Mouse (Mus musculus): Measurements from ENCODE around the gene Gdpgp1. TPM values are rescaled to one million over a fixed set of nuclear protein-coding genes. Genes with fewer than 3 reads are reported as not detected.

Gene Gdpgp1
- polyA plus RNA-seq, 1 experiment: 1.8 TPM

- TF ChIP-seq CTCF (IDR thresholded peaks at IDR 0.05; ENCODE audit: control insufficient read depth, insufficient read depth, low read length): no peak
- TF ChIP-seq POLR2A (IDR thresholded peaks at IDR 0.05; ENCODE audit: borderline replicate concordance, control insufficient read depth, low read depth, low read length): no peak
- Histone ChIP-seq H3K27ac (ENCODE audit: control insufficient read depth, insufficient read depth, low read depth, low read length, poor library complexity) (no peak overlapping the region), H3K4me3 (replicated peaks; ENCODE audit: control insufficient read depth, low read depth, low read length) (no peak overlapping the region), H3K4me1 (ENCODE audit: control insufficient read depth, insufficient read depth, low read length) (peaks cover 19% of the 10 kb centered on the region)
- 93% methylated on average over 2 of the region's 2 CpGs for WGBS
These were observed 44.0 kb upstream of the Gdpgp1 start for GRCm38 (mm10) chr7:80188579-80189125.

GRCm38 (mm10) chr7:80189147-80189933, 43.3 kb upstream of the Gdpgp1 start:
- 76% methylated on average over 11 of the region's 11 CpGs for WGBS
- Histone ChIP-seq H3K4me1 (ENCODE audit: control insufficient read depth, insufficient read depth, low read length) (peaks cover 23% of the 10 kb centered on the region), H3K27ac (ENCODE audit: control insufficient read depth, insufficient read depth, low read depth, low read length, poor library complexity) (no peak overlapping the region), H3K4me3 (replicated peaks; ENCODE audit: control insufficient read depth, low read depth, low read length) (no peak overlapping the region)
- no peak for TF ChIP-seq CTCF (IDR thresholded peaks at IDR 0.05; ENCODE audit: control insufficient read depth, insufficient read depth, low read length)
- no peak for TF ChIP-seq POLR2A (IDR thresholded peaks at IDR 0.05; ENCODE audit: borderline replicate concordance, control insufficient read depth, low read depth, low read length)

GRCm38 (mm10) chr7:80191455-80191854, 41.2 kb upstream of the Gdpgp1 start:
- H3K4me1 ChIP-seq (ENCODE audit: control insufficient read depth, insufficient read depth, low read length): peaks cover 23% of the 10 kb centered on the region
- H3K4me3 ChIP-seq (replicated peaks; ENCODE audit: control insufficient read depth, low read depth, low read length): peak overlapping the region; percentile 3
- WGBS: 6% methylated on average over 5 of the region's 5 CpGs
- H3K27ac ChIP-seq (ENCODE audit: control insufficient read depth, insufficient read depth, low read depth, low read length, poor library complexity): peak overlapping the region; percentile 96
- TF ChIP-seq POLR2A (IDR thresholded peaks at IDR 0.05; ENCODE audit: borderline replicate concordance, control insufficient read depth, low read depth, low read length) (peak; percentile 38; the same call in 1 of the 2 replicates), CTCF (IDR thresholded peaks at IDR 0.05; ENCODE audit: control insufficient read depth, insufficient read depth, low read length) (peak; percentile 14; the same call in 1 of the 2 replicates)

GRCm38 (mm10) chr7:80192226-80193061, 40.2 kb upstream of the Gdpgp1 start:
- peak overlapping the region; percentile 64 for H3K4me3 ChIP-seq (replicated peaks; ENCODE audit: control insufficient read depth, low read depth, low read length)
- peaks cover 24% of the 10 kb centered on the region for H3K4me1 ChIP-seq (ENCODE audit: control insufficient read depth, insufficient read depth, low read length)
- 1% methylated on average over 16 of the region's 16 CpGs for WGBS
- peak overlapping the region; percentile 96 for H3K27ac ChIP-seq (ENCODE audit: control insufficient read depth, insufficient read depth, low read depth, low read length, poor library complexity)
- peak; percentile 53; the same call in 1 of the 2 replicates for TF ChIP-seq POLR2A (IDR thresholded peaks at IDR 0.05; ENCODE audit: borderline replicate concordance, control insufficient read depth, low read depth, low read length)
- peak; percentile 26; the same call in 1 of the 2 replicates for TF ChIP-seq CTCF (IDR thresholded peaks at IDR 0.05; ENCODE audit: control insufficient read depth, insufficient read depth, low read length)

GRCm38 (mm10) chr7:80193941-80194739, 38.5 kb upstream of the Gdpgp1 start:
- 55% methylated on average over 13 of the region's 13 CpGs for WGBS
- peak overlapping the region; percentile 73 for H3K27ac ChIP-seq (ENCODE audit: control insufficient read depth, insufficient read depth, low read depth, low read length, poor library complexity)
- no peak overlapping the region for H3K4me3 ChIP-seq (replicated peaks; ENCODE audit: control insufficient read depth, low read depth, low read length)
- H3K4me1 ChIP-seq (ENCODE audit: control insufficient read depth, insufficient read depth, low read length): peaks cover 23% of the 10 kb centered on the region
- TF ChIP-seq CTCF (IDR thresholded peaks at IDR 0.05; ENCODE audit: control insufficient read depth, insufficient read depth, low read length) (no peak), POLR2A (IDR thresholded peaks at IDR 0.05; ENCODE audit: borderline replicate concordance, control insufficient read depth, low read depth, low read length) (no peak)

GRCm38 (mm10) chr7:80195146-80195545, 37.5 kb upstream of the Gdpgp1 start:
- peak overlapping the region; percentile 35; the same call in 1 of the 2 replicates for H3K27ac ChIP-seq (ENCODE audit: control insufficient read depth, insufficient read depth, low read depth, low read length, poor library complexity)
- TF ChIP-seq POLR2A (IDR thresholded peaks at IDR 0.05; ENCODE audit: borderline replicate concordance, control insufficient read depth, low read depth, low read length): no peak
- TF ChIP-seq CTCF (IDR thresholded peaks at IDR 0.05; ENCODE audit: control insufficient read depth, insufficient read depth, low read length): no peak
- 74% methylated on average over 5 of the region's 5 CpGs for WGBS
- peak overlapping the region; percentile 21 for H3K4me3 ChIP-seq (replicated peaks; ENCODE audit: control insufficient read depth, low read depth, low read length)
- peaks cover 25% of the 10 kb centered on the region for H3K4me1 ChIP-seq (ENCODE audit: control insufficient read depth, insufficient read depth, low read length)

GRCm38 (mm10) chr7:80195576-80196263, 36.9 kb upstream of the Gdpgp1 start:
- Histone ChIP-seq H3K27ac (ENCODE audit: control insufficient read depth, insufficient read depth, low read depth, low read length, poor library complexity) (peak overlapping the region; percentile 6; the same call in 1 of the 2 replicates), H3K4me1 (ENCODE audit: control insufficient read depth, insufficient read depth, low read length) (peaks cover 27% of the 10 kb centered on the region), H3K4me3 (replicated peaks; ENCODE audit: control insufficient read depth, low read depth, low read length) (no peak overlapping the region)
- TF ChIP-seq CTCF (IDR thresholded peaks at IDR 0.05; ENCODE audit: control insufficient read depth, insufficient read depth, low read length) (no peak), POLR2A (IDR thresholded peaks at IDR 0.05; ENCODE audit: borderline replicate concordance, control insufficient read depth, low read depth, low read length) (no peak)
- WGBS: 84% methylated on average over 10 of the region's 11 CpGs

All from bone marrow, adult 2 months (tissue).